Mouse (Mus musculus) ES-Bruce4 (cell line): ENCODE data around the gene Zxdc.

Source experiments
- CTCF ChIP-seq: IDR thresholded peaks from one replicate; pipeline ENCODE4 v1.8.1; 2011; ENCODE audit warnings: low read depth, low read length
- EP300 ChIP-seq: IDR thresholded peaks from 2 replicates; pipeline ENCODE4 v1.6.1; 2011; ENCODE audit warnings: low read depth, low read length; ENCODE audit not compliant: insufficient read depth
- POLR2A ChIP-seq: IDR thresholded peaks from one replicate; pipeline ENCODE4 v1.8.1; 2011; ENCODE audit warnings: low read length; ENCODE audit not compliant: insufficient read depth

DNA sequence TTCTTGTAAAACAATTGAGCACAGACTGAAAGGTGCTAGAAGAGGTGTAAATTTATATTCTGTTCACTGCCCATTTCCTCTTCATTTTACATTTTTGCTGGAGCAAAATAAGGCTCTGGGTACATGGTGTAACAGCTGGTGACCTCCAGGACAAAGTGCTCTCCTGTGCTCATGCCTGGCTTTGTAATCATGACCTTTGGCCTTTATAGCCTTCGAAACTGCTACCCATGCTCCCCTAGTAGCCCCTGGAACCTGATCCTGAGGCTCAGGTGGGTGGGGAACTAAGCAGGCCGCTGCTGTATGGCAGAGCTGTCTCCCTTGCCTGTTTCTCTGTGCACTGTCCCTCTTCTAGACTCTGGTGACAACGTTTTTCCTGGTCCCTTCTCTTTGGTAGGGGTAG is 24.7 kb downstream of the Zxdc start:
- no peak for TF ChIP-seq CTCF
- no peak for TF ChIP-seq POLR2A
- no peak for TF ChIP-seq EP300
